ENCODE assay signal across 9 mouse cellular contexts in genomic region chr7:98176322-98177070, GRCm38 (mm10). TPM values are rescaled to one million over a fixed set of nuclear protein-coding genes. Genes with fewer than 3 reads are reported as not detected.
DNase-seq lines count a peak whose midpoint lies in the region; ATAC-seq and TF ChIP-seq lines count a peak whose summit lies in the region.
"Had no signal": no experiment of that assay in that cellular context is flagged by ENCODE, and none has a peak within 500 bp of the region (broad histone marks: within the 10 kb centered on the region; RNA-seq: fewer than 3 reads in every experiment).

No protein-coding gene starts in this region.

- H3K9ac ChIP-seq in hindbrain, embryonic 12.5 days, result no peak overlapping the region; the same call in 1 of the 2 replicates
- H3K9ac ChIP-seq in liver, postnatal 0 days (replicated peaks), result peak overlapping the region; percentile 56

- H3K27me3 ChIP-seq in hindbrain, embryonic 12.5 days, result peaks cover 37% of the 10 kb centered on the region
- no peaks in the 10 kb centered on the region for H3K27me3 ChIP-seq in liver, postnatal 0 days (ENCODE audit: insufficient read depth, low read length)

- H3K9me3 ChIP-seq in hindbrain, embryonic 12.5 days (replicated peaks), result no peaks in the 10 kb centered on the region
- no peaks in the 10 kb centered on the region for H3K9me3 ChIP-seq in liver, postnatal 0 days (ENCODE audit: low read length)

- DNase-seq in spleen, postnatal 10 days (ENCODE audit: low spot score in 2 of 2), result peak; percentile 58 to 68
- no peak for DNase-seq in spleen, adult 12 weeks (ENCODE audit: low spot score)
- peak; percentile 48 for DNase-seq in liver, postnatal 0 days
- DNase-seq in thymus, postnatal 4 days, result peak; percentile 56
- DNase-seq in urinary bladder, adult 18-20 months (ENCODE audit: low spot score in 2 of 2), result no peak
- DNase-seq in left cerebral cortex, adult 9 months (ENCODE audit: low spot score in 2 of 2), result no peak
- DNase-seq: gastrocnemius, postnatal 25 days had no signal

- 67% methylated on average over 8 of the region's 8 CpGs for WGBS in hindbrain, embryonic 12.5 days
- 43% methylated on average over 8 of the region's 8 CpGs for WGBS in liver, postnatal 0 days (ENCODE audit: insufficient replicate concordance)

- H3K4me2 ChIP-seq in hindbrain, embryonic 12.5 days (replicated peaks), result peak overlapping the region; percentile 77
- peak overlapping the region; percentile 90 for H3K4me2 ChIP-seq in liver, postnatal 0 days (ENCODE audit: low read depth, low read length)

- no peak for TF ChIP-seq CTCF in liver, postnatal 0 days (IDR thresholded peaks at IDR 0.05; ENCODE audit: low read depth)

- no peaks in the 10 kb centered on the region for H3K36me3 ChIP-seq in hindbrain, embryonic 12.5 days
- H3K36me3 ChIP-seq in liver, postnatal 0 days (replicated peaks; ENCODE audit: insufficient read depth, low read length), result no peaks in the 10 kb centered on the region

- peak overlapping the region; percentile 77; the same call in 1 of the 2 replicates for H3K4me3 ChIP-seq in hindbrain, embryonic 12.5 days
- peak overlapping the region; percentile 81 for H3K4me3 ChIP-seq in liver, postnatal 0 days (ENCODE audit: low read depth, low read length)

- no peak overlapping the region for H3K27ac ChIP-seq in hindbrain, embryonic 12.5 days
- H3K27ac ChIP-seq in liver, postnatal 0 days (ENCODE audit: low read depth), result peak overlapping the region; percentile 77

- peaks cover 24% of the 10 kb centered on the region for H3K4me1 ChIP-seq in hindbrain, embryonic 12.5 days
- peaks cover 66% of the 10 kb centered on the region for H3K4me1 ChIP-seq in liver, postnatal 0 days (ENCODE audit: insufficient read depth)

- no peak for ATAC-seq in hindbrain, embryonic 12.5 days (ENCODE audit: low FRiP score)
- ATAC-seq in liver, postnatal 0 days, result no peak
- ATAC-seq: activated CD4-positive, CD25-positive, alpha-beta regulatory T cell, adult 4 months had no signal

- no peak for TF ChIP-seq EP300 in liver, postnatal 0 days (IDR thresholded peaks at IDR 0.05; ENCODE audit: low read depth)

RNA-seq across cellular contexts. Expression of gene Capn5, which starts 1.6 kb away (rescaled TPM):
- polyA plus RNA-seq in hindbrain, embryonic 12.5 days (2016; fragmentation: Nextera tagmentation; extraction: Ambion mirVana), result 12.3 and 12.7 TPM in 2 replicates
- 4.4 and 4.5 TPM in 2 replicates for polyA plus RNA-seq in liver, postnatal 0 days (2015; fragmentation: Nextera tagmentation; extraction: Ambion mirVana)

RNA-seq across cellular contexts. Expression of gene B3gnt6, which starts 22.8 kb away (rescaled TPM):
- polyA plus RNA-seq in hindbrain, embryonic 12.5 days (2016; fragmentation: Nextera tagmentation; extraction: Ambion mirVana), result 0.09 TPM in 1 of 2 replicates, not detected in the other
- polyA plus RNA-seq in liver, postnatal 0 days (2015; fragmentation: Nextera tagmentation; extraction: Ambion mirVana), result 0.05 TPM in 2 replicates
- polyA plus RNA-seq: activated CD4-positive, CD25-positive, alpha-beta regulatory T cell, adult 4 months had no signal

RNA-seq across cellular contexts. Expression of gene Omp, which starts 31.2 kb away (rescaled TPM):
- polyA plus RNA-seq in hindbrain, embryonic 12.5 days (2016; fragmentation: Nextera tagmentation; extraction: Ambion mirVana), result 0.28 and 0.73 TPM in 2 replicates
- 0.23 and 0.27 TPM in 2 replicates for polyA plus RNA-seq in liver, postnatal 0 days (2015; fragmentation: Nextera tagmentation; extraction: Ambion mirVana)
- polyA plus RNA-seq: activated CD4-positive, CD25-positive, alpha-beta regulatory T cell, adult 4 months had no signal

RNA-seq across cellular contexts. Expression of gene Myo7a, which starts 57.2 kb away (rescaled TPM):
- polyA plus RNA-seq in hindbrain, embryonic 12.5 days (2016; fragmentation: Nextera tagmentation; extraction: Ambion mirVana), result 21.9 and 22.5 TPM in 2 replicates
- 6.5 and 7.6 TPM in 2 replicates for polyA plus RNA-seq in liver, postnatal 0 days (2015; fragmentation: Nextera tagmentation; extraction: Ambion mirVana)

Comparison
In these comparisons a context has a peak if more than half of its experiments do, and no peak if none do; other contexts are left out.
1. DNase-seq: peak in spleen, postnatal 10 days (2 of 2), liver, postnatal 0 days (single experiment) and thymus, postnatal 4 days (single experiment); none in spleen, adult 12 weeks (single experiment), urinary bladder, adult 18-20 months (0 of 2) and left cerebral cortex, adult 9 months (0 of 2).